Mouse (Mus musculus) lung, adult 2 months (tissue): ENCODE data around the gene Ripk4.

Experiments used
- CTCF ChIP-seq: fragments of 200-500 bp; IDR thresholded peaks from 2 replicates; pipeline ENCODE4 v1.5.1; 2011; ENCODE audit warnings: mild to moderate bottlenecking, low read length, control low read depth; ENCODE audit not compliant: insufficient read depth
- POLR2A ChIP-seq: fragments of 200-500 bp; IDR thresholded peaks from 2 replicates; pipeline ENCODE4 v1.6.1; 2011; ENCODE audit warnings: low read depth, mild to moderate bottlenecking, control low read depth, low read length, borderline replicate concordance; ENCODE audit errors: extremely low read depth

- no peak for TF ChIP-seq POLR2A
- no peak for TF ChIP-seq CTCF
Observed at GRCm38 (mm10) chr16:97748421-97748820, 15.2 kb downstream of the Ripk4 start.
